Mouse (Mus musculus) intestine, embryonic 14.5 days (tissue): ENCODE results near the gene Fmnl2. TPM values are rescaled to one million over a fixed set of nuclear protein-coding genes. Genes with fewer than 3 reads are reported as not detected.

Source experiments
- ATAC-seq: fragments of 200-750 bp; cut with Nextera tagmentation; replicated peaks from 2 replicates; pipeline ENCODE4 v1.8.0; 2017; ENCODE audit warnings: low read depth, moderate number of reproducible peaks, moderate TSS enrichment, moderate library complexity; ENCODE audit not compliant: low FRiP score, low TSS enrichment
- DNase-seq: peaks from one replicate; pipeline ENCODE4 v3.0.0-alpha.2; 2018; ENCODE audit warnings: low spot score
- H3K27ac ChIP-seq: fragments of 300-500 bp; sonication (generic); 2 replicates; pipeline ENCODE4 v1.5.1; 2014; ENCODE audit warnings: low read depth, mild to moderate bottlenecking, control low read depth
- H3K27me3 ChIP-seq: fragments of 300-500 bp; sonication (generic); replicated peaks from 2 replicates; pipeline ENCODE4 v1.6.1; 2014; ENCODE audit warnings: low read length, control low read depth; ENCODE audit not compliant: control insufficient read depth, insufficient read depth
- H3K36me3 ChIP-seq: fragments of 300-500 bp; sonication (generic); 2 replicates; pipeline ENCODE4 v1.6.1; 2014; ENCODE audit warnings: low read length, control low read depth; ENCODE audit not compliant: control insufficient read depth, insufficient read depth
- H3K4me1 ChIP-seq: fragments of 300-500 bp; sonication (generic); replicated peaks from 2 replicates; pipeline ENCODE4 v1.6.1; 2014; ENCODE audit warnings: low read length, control low read depth, mixed read lengths; ENCODE audit not compliant: control insufficient read depth, insufficient read depth
- H3K4me2 ChIP-seq: fragments of 300-500 bp; sonication (generic); 2 replicates; pipeline ENCODE4 v1.6.1; 2014; ENCODE audit warnings: low read length
- H3K4me3 ChIP-seq: fragments of 300-500 bp; sonication (generic); 2 replicates; pipeline ENCODE4 v1.5.1; 2014; ENCODE audit warnings: low read depth, low read length, control low read depth, mixed read lengths
- H3K9ac ChIP-seq: fragments of 300-500 bp; sonication (generic); 2 replicates; pipeline ENCODE4 v1.6.1; 2014; ENCODE audit warnings: mild to moderate bottlenecking, low read length
- H3K9me3 ChIP-seq: fragments of 300-500 bp; sonication (generic); 2 replicates; pipeline ENCODE4 v1.6.1; 2016; ENCODE audit warnings: low read length, control low read depth; ENCODE audit not compliant: control insufficient read depth
- WGBS: fragments of 180-500 bp; shearing (Covaris S2); extraction: QIAGEN DNeasy Blood & Tissue Kit; methylation state at CpG from one replicate; pipeline ENCODE4 v1.1.7; 2014; 5-methylcytosine and 5-hydroxymethylcytosine counted together
- polyA plus RNA-seq: library from polyadenylated mRNA; unstranded; fragments of >200 nt; fragmentation: Nextera tagmentation; extraction: Ambion mirVana; gene quantifications from 2 replicates; pipeline ENCODE4 v1.2.1, GENCODE M21; 2014

Fmnl2 gene
- 6.1 and 6.2 TPM in 2 replicates for polyA plus RNA-seq

DNA sequence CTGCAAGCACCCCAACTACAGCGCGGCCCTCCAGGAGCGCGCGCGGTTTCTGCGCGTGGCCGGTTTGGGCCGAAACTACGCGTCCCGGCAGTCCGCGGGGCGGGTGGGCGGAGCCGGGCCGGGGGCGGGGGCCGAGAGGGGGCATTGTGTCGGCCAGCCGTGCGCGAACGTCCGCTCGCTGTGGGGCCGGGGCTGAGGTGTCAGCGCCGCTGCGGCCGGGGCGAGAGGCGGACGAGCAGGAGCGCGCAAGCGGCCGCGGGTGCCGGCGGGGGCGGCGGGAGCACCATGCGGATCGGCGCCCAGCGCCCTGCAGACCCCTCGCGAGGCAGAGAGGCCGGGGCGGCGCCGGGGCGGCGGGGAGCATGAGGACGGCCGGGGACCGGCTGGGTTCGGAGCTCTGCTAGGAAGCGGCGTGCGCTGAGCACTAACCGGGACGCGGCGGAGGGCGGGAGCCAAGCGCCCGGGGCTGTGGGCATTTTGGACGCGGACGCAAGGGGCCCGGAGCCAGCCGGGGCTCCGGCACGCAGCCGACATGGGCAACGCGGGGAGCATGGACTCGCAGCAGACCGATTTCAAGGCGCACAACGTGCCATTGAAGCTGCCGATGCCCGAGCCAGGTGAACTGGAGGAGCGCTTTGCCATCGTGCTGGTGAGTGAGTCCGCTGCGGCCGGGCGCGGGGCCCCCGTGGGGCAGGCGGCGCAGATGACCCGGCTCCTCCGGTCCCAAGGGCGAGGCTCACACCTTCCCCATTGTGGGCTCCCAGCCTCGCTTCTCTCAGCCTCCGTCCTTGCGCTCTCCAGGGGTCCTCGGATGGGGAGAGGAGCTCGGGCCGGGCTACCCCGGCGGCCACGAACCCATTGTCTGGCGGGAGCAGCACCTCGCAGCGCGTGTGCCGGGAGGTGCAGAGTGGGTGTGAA lies at the start of gene Fmnl2:
Fmnl2 (plus strand) TSS at position 250 of the 918 bp plus-strand sequence.
- Histone ChIP-seq H3K4me2 (peak within 1 kb of the TSS; percentile 85), H3K4me1 (peaks cover 19% of the 10 kb centered on the region), H3K9ac (peak within 1 kb of the TSS; percentile 81), H3K27ac (peak within 1 kb of the TSS; percentile 65), H3K36me3 (no peaks in the 10 kb centered on the region), H3K9me3 (no peaks in the 10 kb centered on the region), H3K27me3 (no peaks in the 10 kb centered on the region), H3K4me3 (peak within 1 kb of the TSS; percentile 85)
- ATAC-seq (peak; percentile 93), DNase-seq (peak; percentile 89)
- under 1% methylated on average over 114 of the region's 114 CpGs for WGBS

DNA sequence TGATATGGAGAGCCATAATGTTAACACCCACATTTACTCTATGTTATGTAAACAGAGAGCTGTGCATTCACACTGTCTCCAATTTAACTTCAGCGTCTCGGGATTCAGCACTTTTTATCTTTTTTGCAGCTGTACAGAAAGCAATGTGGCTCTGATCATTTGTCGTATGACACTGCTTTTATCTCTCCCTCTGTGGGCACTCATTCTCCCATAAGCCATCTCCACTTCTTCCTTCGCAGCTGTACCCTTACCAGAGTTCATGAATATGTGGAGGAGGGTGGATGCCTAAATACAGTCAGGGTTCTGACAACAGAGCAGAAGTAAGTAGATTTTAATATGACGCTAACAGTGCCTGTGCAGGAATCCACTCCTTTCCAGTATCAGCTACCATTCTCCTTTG lies 47.7 kb upstream of the Fmnl2 start:
- Histone ChIP-seq H3K4me3 (no peak overlapping the region), H3K9me3 (no peaks in the 10 kb centered on the region), H3K27me3 (no peaks in the 10 kb centered on the region), H3K4me1 (no peaks in the 10 kb centered on the region), H3K27ac (no peak overlapping the region), H3K36me3 (no peaks in the 10 kb centered on the region), H3K4me2 (no peak overlapping the region), H3K9ac (no peak overlapping the region)
- WGBS = 66% methylated on average over 5 of the region's 5 CpGs
- ATAC-seq = no peak
- no peak for DNase-seq

DNA sequence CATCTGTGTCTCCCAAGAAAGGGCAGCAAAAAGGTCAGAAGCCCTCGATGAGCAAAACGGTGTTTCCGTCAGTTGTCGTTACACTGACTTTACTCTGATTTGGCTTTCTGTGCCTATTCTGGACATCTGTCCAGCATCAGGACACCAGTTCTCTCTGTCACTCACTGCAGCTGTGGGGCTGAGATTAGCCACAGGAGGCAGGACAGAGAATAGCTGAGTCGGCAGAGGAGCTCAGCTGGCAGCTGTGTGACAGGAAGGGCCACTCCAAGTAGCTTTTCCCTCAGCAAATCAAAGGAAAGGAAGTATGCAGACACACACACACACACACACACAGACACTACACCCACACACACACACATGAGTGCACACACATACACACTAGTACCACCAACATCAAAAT lies 46.0 kb upstream of the Fmnl2 start:
- Histone ChIP-seq H3K36me3 (no peaks in the 10 kb centered on the region), H3K27ac (no peak overlapping the region; the same call in 1 of the 2 replicates), H3K4me3 (no peak overlapping the region), H3K9ac (no peak overlapping the region), H3K4me1 (no peaks in the 10 kb centered on the region), H3K27me3 (no peaks in the 10 kb centered on the region), H3K9me3 (no peaks in the 10 kb centered on the region), H3K4me2 (no peak overlapping the region)
- 31% methylated on average over 5 of the region's 5 CpGs for WGBS
- no peak for ATAC-seq
- no peak for DNase-seq

DNA sequence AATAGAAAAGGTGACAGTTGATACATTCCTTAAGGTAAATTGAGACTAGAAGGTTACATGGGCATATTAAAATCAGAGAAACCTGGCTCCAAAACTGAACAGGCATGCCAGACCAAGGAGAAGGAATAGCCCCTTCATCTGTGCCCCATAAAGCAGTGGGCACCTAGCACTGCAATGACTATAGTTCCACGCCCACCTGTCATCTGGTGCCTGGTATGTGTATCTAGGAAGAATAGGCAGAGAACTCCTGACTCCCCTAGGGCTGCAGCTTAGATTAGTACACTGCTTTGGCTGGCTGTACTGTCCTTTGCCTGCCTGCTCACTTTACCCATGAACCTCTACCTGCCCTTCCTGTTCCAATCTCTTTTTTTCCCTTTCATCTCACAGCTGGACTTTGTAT lies 40.3 kb upstream of the Fmnl2 start:
- Histone ChIP-seq H3K27ac (no peak overlapping the region), H3K4me1 (0 out of 2 replicates have a peak, but pooled peaks cover 4% of the 10 kb centered on the region), H3K36me3 (no peaks in the 10 kb centered on the region), H3K9me3 (no peaks in the 10 kb centered on the region), H3K27me3 (no peaks in the 10 kb centered on the region), H3K9ac (no peak overlapping the region), H3K4me3 (no peak overlapping the region), H3K4me2 (no peak overlapping the region)
- no peak for DNase-seq
- no peak for ATAC-seq
- 75% methylated on average over 1 of the region's 1 CpGs for WGBS

DNA sequence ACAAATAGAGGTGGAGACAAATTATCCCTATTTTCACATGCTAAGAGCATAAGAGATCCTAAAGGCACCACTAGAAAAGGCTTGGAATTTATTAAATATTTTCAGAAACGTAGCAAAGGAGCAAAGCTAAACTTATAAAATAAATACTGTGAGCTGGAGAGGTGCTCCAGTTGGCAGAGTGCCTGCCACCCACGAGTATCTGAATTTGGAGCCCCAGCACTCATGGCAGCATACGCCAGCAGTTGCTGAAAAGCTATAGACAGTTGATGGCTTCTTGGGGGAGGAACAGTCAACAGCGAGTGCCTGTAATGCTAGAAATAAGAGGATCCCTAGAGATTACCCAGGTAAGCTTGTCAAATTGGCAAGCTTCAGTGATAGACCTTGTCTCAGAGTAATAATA lies 38.7 kb upstream of the Fmnl2 start:
- Histone ChIP-seq H3K4me1 (0 out of 2 replicates have a peak, but pooled peaks cover 4% of the 10 kb centered on the region), H3K9ac (no peak overlapping the region), H3K4me2 (no peak overlapping the region), H3K4me3 (no peak overlapping the region), H3K27me3 (no peaks in the 10 kb centered on the region), H3K9me3 (no peaks in the 10 kb centered on the region), H3K36me3 (no peaks in the 10 kb centered on the region), H3K27ac (no peak overlapping the region)
- no peak for DNase-seq
- no peak for ATAC-seq
- 64% methylated on average over 4 of the region's 4 CpGs for WGBS

DNA sequence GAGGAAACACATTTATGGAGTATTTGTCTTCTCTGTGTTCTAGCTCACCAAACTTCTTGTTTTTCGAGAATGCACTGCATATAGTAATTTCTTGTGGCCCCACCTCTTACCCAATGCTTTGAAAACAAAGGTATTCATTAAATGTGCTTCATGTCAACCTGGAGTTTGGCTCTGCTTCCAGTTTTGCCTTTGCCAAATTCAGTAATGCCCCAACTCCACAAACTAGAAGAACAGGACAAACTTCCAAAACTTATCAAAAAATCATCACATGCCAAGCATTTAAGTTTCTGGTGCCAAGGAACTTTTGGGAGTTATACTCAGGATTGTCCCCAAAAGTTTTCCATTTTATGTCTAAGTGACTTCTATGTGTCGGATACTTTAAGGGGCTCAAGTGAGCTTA lies 35.4 kb upstream of the Fmnl2 start:
- H3K27me3 ChIP-seq = no peaks in the 10 kb centered on the region
- H3K27ac ChIP-seq = no peak overlapping the region
- no peak for ATAC-seq
- no peak overlapping the region for H3K4me3 ChIP-seq
- H3K9me3 ChIP-seq = no peaks in the 10 kb centered on the region
- H3K4me2 ChIP-seq = no peak overlapping the region
- no peaks in the 10 kb centered on the region for H3K36me3 ChIP-seq
- H3K9ac ChIP-seq = no peak overlapping the region
- H3K4me1 ChIP-seq = 0 out of 2 replicates have a peak, but pooled peaks cover 4% of the 10 kb centered on the region
- 82% methylated on average over 2 of the region's 2 CpGs for WGBS
- DNase-seq = no peak

DNA sequence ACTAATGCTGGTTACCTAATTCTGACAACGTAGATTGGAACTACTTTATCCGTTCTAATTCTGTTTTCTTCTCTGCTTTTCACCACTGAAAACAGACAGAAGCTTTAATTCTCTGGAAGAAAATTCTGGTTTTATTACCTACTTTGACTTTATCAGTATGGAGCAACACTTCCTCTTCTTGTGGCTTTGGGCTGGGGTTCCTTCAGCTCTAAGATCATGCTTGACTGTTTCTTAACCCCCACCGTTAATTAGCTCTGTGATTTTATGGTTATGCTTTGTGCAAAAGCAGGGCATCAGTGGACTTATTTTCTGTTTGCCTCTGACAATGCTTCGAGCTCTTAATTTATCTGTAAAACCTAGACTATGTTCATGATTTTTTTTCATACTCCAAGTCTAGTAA lies 29.6 kb upstream of the Fmnl2 start:
- H3K4me3 ChIP-seq = no peak overlapping the region
- no peak overlapping the region for H3K4me2 ChIP-seq
- H3K36me3 ChIP-seq = no peaks in the 10 kb centered on the region
- no peak overlapping the region for H3K9ac ChIP-seq
- no peaks in the 10 kb centered on the region for H3K27me3 ChIP-seq
- H3K27ac ChIP-seq = no peak overlapping the region
- DNase-seq = no peak
- WGBS = 79% methylated on average over 4 of the region's 4 CpGs
- ATAC-seq = no peak
- H3K4me1 ChIP-seq = no peaks in the 10 kb centered on the region
- H3K9me3 ChIP-seq = no peaks in the 10 kb centered on the region

DNA sequence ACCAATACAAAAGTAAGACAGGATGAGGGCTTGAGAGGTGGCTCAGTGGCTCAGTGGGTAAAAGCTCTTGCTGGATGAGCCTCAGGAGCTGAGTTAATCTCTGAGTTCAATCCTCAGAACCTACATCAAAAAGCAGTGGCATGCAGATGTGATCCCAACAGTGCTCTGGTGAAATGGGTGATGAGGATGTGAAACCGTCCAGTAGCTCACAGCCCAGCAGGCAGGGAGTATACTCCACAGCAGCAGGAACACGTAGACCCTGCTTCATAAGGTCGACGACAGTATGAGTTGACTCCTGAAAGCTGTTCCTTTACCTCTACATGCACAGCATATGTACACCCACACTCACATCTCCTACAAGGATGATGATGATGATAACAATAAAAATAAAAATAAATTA lies 27.1 kb upstream of the Fmnl2 start:
- Histone ChIP-seq H3K27me3 (no peaks in the 10 kb centered on the region), H3K9me3 (no peaks in the 10 kb centered on the region), H3K9ac (no peak overlapping the region), H3K4me1 (no peaks in the 10 kb centered on the region), H3K4me2 (no peak overlapping the region), H3K27ac (no peak overlapping the region), H3K4me3 (no peak overlapping the region), H3K36me3 (no peaks in the 10 kb centered on the region)
- WGBS = 84% methylated on average over 4 of the region's 4 CpGs
- ATAC-seq (no peak), DNase-seq (no peak)

DNA sequence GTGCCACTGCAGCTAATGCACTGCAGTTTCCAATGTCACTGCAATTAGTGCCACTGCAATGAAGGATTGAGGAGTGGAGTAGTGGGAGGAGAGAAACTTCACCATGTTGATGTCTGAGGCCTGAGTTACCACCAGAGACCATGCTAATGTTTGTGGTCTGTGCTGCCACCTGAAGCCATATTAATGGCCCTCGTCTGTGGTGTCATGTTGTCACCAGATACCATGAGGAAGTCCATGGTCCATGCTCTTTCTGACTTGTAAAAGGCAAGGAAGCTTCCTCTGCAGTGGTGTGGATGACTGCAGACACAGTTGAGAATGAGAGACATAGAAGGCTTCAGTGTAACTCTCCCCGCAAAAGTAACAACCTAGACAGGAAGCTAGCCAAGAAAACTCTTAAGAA lies 26.1 kb upstream of the Fmnl2 start:
- WGBS = 87% methylated on average over 2 of the region's 2 CpGs
- no peak overlapping the region for H3K9ac ChIP-seq

More for the DNA sequence above, 26.1 kb upstream of the Fmnl2 start:
- Histone ChIP-seq H3K9me3 (no peaks in the 10 kb centered on the region), H3K4me2 (no peak overlapping the region), H3K27ac (no peak overlapping the region), H3K27me3 (no peaks in the 10 kb centered on the region), H3K36me3 (no peaks in the 10 kb centered on the region), H3K4me3 (no peak overlapping the region), H3K4me1 (no peaks in the 10 kb centered on the region)
- ATAC-seq (no peak), DNase-seq (no peak)
